Mouse (Mus musculus) neutrophil, adult 5-6 weeks (primary cell): ENCODE data around the gene 1700047I17Rik2. TPM values are rescaled to one million over a fixed set of nuclear protein-coding genes. Genes with fewer than 3 reads are reported as not detected.
"Not testable (repeated sequence)": the region's sequence is repeated elsewhere in the genome, so short reads cannot be mapped to it uniquely, and the experiment has no call there.

Source experiments
- ATAC-seq: fragments of 151-379, 151-347 bp; 2 replicates; pipeline ENCODE4 v1.8.0; 2017; ENCODE audit warnings: mild to moderate bottlenecking, moderate TSS enrichment; ENCODE audit not compliant: insufficient number of reproducible peaks, poor library complexity, low FRiP score, severe bottlenecking; ENCODE audit errors: extremely low read depth
- total RNA-seq: library from RNA; stranded (forward); fragments of 200-1000 nt; gene quantifications from 2 replicates; pipeline ENCODE4 v1.2.3, GENCODE M21; 2017

The 1700047I17Rik2 gene
- total RNA-seq, result 7.7 and 15.5 TPM in 2 replicates

DNA sequence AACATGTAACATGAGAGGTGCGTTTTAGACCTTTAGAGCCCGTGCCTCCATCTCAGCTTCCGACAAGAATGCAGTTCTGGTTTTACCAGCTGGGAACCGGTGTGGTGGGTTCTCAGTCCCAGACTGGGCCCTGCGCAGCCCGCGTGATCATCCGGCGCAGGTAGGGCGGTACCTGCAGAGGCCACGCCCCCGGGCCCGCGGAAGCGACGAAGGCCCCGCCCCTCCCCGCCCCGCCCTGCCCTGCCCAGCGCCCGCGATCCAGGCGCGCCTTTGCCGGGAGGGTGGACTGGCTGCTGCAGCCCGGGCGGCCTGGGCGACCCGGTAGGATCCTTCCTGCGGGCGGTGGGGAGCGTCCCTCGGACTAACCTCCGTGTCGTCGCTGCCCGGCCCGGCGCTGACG lies at the start of gene 1700047I17Rik2:
TSS of gene 1700047I17Rik2 (plus strand) at position 287 of the 400 bp plus-strand sequence.
- peak; percentile 83 for ATAC-seq

DNA sequence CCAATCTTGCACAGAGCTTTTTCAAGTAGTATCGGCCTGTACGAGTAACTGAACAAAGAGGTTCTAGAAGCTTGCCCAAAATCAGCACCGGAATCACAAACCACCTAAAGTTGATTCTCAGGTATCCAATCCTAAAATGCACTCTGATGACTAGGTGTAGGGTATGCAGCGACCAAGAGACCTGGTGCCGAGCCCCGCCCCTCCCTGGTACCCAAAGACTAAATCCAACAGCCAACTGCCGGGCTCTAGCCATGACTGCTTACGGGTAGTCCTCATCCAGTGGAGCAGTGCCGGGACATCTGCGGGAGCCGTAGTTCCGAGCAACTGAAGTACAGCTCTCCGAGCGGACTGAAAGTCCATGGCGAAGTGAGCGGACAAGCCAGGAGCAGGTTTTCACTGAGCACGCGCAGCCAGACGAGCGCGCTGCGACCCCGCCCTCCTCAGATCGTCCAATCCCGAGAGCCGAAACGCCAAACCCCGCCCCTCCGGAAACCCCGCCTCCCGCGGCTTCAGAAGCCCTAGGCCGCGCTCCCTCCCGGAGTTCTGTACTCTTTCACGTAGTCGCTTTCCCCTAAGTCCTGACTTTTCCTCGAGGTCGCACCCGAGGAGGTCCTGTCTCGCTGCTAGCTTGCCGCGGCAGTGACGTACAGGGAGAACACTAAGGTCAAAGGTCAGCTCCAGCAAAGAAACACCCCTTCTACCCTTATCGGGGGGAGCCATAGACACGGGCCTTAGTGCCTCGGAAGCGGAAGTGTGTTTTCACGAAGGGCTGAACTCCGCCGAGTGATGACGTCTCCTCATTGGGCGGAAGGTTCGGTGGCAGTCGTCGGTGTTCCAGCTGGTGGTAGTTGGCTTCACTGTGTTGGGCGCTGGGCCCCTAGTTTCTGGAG lies 44.6 kb upstream of the 1700047I17Rik2 start, which contains the start of gene Srp54b:
TSS of gene Srp54b (plus strand) at position 546 of the 890 bp plus-strand sequence.
- ATAC-seq, result peak; percentile 93

DNA sequence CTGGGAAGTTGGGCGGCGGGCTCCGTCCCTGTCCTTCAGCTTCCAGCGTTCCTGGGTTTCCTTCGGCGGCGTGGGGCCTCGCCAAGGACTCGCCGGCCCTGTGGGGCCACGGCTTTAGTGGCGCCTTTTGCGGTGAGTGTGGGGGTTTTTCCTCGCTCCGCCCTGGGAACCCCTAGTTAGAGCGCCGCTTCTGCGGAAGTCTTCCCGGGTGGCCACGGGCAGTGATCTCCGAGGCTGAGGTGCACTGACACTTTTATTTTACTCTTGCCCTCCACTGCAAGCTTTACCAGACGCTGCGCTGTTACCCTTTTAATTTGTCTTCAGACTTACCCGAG lies 44.0 kb upstream of the 1700047I17Rik2 start:
- peak; percentile 14; the same call in 1 of the 2 replicates for ATAC-seq

DNA sequence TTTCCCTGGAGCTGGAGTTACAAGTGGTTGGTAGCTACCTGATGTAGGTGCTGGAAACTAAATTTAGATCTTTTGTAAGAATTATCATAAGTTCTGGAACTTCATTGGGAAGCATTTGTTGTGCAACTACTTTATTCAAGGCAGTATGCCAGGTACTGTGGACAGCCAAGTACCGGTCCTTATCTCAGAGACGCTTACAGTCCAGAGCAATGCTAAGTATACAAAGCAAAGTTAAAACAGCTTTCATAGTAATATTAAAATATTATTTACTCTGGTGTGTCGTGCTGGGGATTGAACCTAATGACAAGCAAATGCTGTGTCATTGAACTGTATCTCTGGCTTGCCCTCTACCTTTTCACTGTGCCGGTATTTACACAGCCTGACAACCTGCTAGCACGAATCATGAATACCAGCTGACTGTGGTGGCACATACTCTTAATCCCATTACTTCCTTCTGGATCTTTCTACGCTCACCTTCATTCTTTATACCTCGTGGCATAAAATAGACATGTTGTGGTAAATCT lies 32.3 kb upstream of the 1700047I17Rik2 start:
- not testable (repeated sequence) for ATAC-seq

GRCm38 (mm10) chr12:55187686-55188085 lies 11.7 kb upstream of the 1700047I17Rik2 start:
- 0 out of 2 replicates have a peak, but pooled peaks have one; percentile 31 for ATAC-seq

GRCm38 (mm10) chr12:55189127-55189526 lies 10.3 kb upstream of the 1700047I17Rik2 start:
- not testable (repeated sequence) for ATAC-seq

DNA sequence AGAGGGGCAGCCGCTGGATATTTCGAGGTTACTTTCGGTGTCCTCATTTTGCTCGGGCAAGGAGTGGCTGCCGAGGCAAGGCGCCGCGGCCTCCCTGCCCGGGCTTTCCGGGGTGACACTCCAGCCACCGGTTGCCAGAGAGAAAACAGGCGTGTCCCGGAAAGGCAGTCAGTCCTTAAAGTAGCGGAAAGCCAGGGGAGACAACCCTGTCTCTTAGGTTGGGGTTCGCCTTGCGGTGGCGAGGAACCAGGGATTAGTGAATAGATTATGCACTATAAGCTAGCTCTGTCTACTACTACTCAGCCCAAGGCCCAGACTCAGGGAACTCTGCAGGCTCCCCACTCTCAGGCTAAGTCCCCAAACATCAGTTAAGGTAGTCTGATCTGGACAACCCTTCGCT lies 407 bp downstream of the 1700047I17Rik2 start:
- peak; percentile 18; the same call in 1 of the 2 replicates for ATAC-seq

DNA sequence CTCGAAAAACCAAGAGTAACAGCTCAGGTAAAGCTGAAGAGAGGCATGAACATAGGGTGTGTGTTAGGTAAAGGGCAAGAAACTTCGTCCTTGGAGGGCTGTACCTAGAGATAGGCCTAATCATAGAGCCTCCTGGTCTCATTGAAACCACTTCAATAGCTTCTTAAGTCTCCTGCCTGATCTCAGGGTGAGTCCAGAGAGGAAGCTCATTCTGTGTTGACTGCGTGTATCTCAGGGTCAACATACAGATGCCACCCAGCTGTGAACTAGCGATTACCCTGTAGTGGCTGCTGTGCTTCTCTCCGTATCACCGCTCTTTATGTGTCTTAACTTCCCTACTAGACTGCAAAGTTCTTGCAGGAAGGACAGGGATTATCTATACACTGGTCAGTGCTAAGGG lies 13.6 kb downstream of the 1700047I17Rik2 start:
- ATAC-seq, result not testable (repeated sequence)

GRCm38 (mm10) chr12:55229626-55230519 lies 30.5 kb downstream of the 1700047I17Rik2 start, which contains the start of gene Srp54c:
Gene Srp54c, plus strand, starts transcription at chr12:55230168.
- peak; percentile 94 for ATAC-seq

- ATAC-seq, result peak; percentile 10; the same call in 1 of the 2 replicates
Observed at GRCm38 (mm10) chr12:55230520-55230861, 31.1 kb downstream of the 1700047I17Rik2 start.

DNA sequence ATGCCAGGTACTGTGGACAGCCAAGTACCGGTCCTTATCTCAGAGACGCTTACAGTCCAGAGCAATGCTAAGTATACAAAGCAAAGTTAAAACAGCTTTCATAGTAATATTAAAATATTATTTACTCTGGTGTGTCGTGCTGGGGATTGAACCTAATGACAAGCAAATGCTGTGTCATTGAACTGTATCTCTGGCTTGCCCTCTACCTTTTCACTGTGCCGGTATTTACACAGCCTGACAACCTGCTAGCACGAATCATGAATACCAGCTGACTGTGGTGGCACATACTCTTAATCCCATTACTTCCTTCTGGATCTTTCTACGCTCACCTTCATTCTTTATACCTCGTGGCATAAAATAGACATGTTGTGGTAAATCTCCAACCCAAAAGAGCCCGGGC lies 42.9 kb downstream of the 1700047I17Rik2 start:
- ATAC-seq, result not testable (repeated sequence)

- peak; percentile 48; the same call in 1 of the 2 replicates for ATAC-seq
Observed at GRCm38 (mm10) chr12:55261950-55262349, 62.6 kb downstream of the 1700047I17Rik2 start.

GRCm38 (mm10) chr12:55263385-55263784 lies 64.0 kb downstream of the 1700047I17Rik2 start:
- ATAC-seq, result not testable (repeated sequence)

Other genes with a start within 250 kb of the 1700047I17Rik2 start
- gene Gm20403, start 213.1 kb upstream of the 1700047I17Rik2 start, total RNA-seq, result not detected in 2 replicates
- gene Baz1a, start 185.2 kb upstream of the 1700047I17Rik2 start, total RNA-seq, result 143 and 145 TPM in 2 replicates
- gene 2700097O09Rik, start 119.5 kb upstream of the 1700047I17Rik2 start, total RNA-seq, result 6.5 and 9.2 TPM in 2 replicates
- 156 and 159 TPM in 2 replicates for gene Srp54a, start 119.3 kb upstream of the 1700047I17Rik2 start, total RNA-seq
- gene Fam177a, start 75.1 kb upstream of the 1700047I17Rik2 start, total RNA-seq, result 17.1 and 21.3 TPM in 2 replicates
- 58.5 and 70.8 TPM in 2 replicates for gene Srp54b, start 44.5 kb upstream of the 1700047I17Rik2 start, total RNA-seq
- gene Srp54c, start 30.6 kb downstream of the 1700047I17Rik2 start, total RNA-seq, result 74.8 and 79.0 TPM in 2 replicates
- 6.3 and 8.8 TPM in 2 replicates for gene 1110008L16Rik, start 100.0 kb downstream of the 1700047I17Rik2 start, total RNA-seq
- gene Ppp2r3c, start 103.4 kb downstream of the 1700047I17Rik2 start, total RNA-seq, result 24.4 and 25.4 TPM in 2 replicates
- gene Psma6, start 184.6 kb downstream of the 1700047I17Rik2 start, total RNA-seq, result 128 and 134 TPM in 2 replicates